Mouse (Mus musculus) CH12.LX (cell line): ENCODE results near the gene Txk. TPM values are rescaled to one million over a fixed set of nuclear protein-coding genes. Genes with fewer than 3 reads are reported as not detected.

Source experiments
- DNase-seq: peaks from one replicate; pipeline ENCODE4 v3.0.0-alpha.2; 2013; ENCODE audit errors: extremely low read depth
- H3K27ac ChIP-seq: 2 replicates; pipeline ENCODE4 v1.5.1; 2012; ENCODE audit warnings: low read depth, mild to moderate bottlenecking, control low read depth, moderate library complexity; ENCODE audit not compliant: insufficient read depth
- H3K27me3 ChIP-seq: replicated peaks from 2 replicates; pipeline ENCODE3; 2012; ENCODE audit warnings: inconsistent platforms
- H3K36me3 ChIP-seq, 2 experiments: replicated peaks in 1 of 2; 2 replicates each; pipeline versions ENCODE3 to v1.6.1; 2012; ENCODE audit warnings: inconsistent platforms in 1 of 2, low read length in 1 of 2, mild to moderate bottlenecking in 1 of 2, mixed read lengths in 1 of 2, moderate library complexity in 1 of 2; ENCODE audit not compliant: control insufficient read depth in 1 of 2, insufficient read depth in 1 of 2
- H3K4me1 ChIP-seq, 2 experiments: 2 replicates each; pipeline ENCODE4 v1.6.1; 2012; ENCODE audit warnings: inconsistent platforms in 1 of 2, moderate library complexity in 1 of 2; ENCODE audit not compliant: insufficient read depth in 2 of 2, control insufficient read depth in 1 of 2
- H3K4me2 ChIP-seq: 2 replicates; pipeline ENCODE4 v1.6.1; 2012; ENCODE audit warnings: low read depth, mild to moderate bottlenecking, control low read depth; ENCODE audit not compliant: poor library complexity, insufficient read depth, severe bottlenecking
- H3K4me3 ChIP-seq, 3 experiments: fragments of 150-350 bp in 1 of 3; sonication (generic) in 1 of 3; replicated peaks in 1 of 3; 2 replicates each; pipeline versions ENCODE3 to v1.5.1; 2011 to 2012; ENCODE audit warnings: low read depth in 2 of 3, low read length in 2 of 3, mild to moderate bottlenecking in 2 of 3, moderate library complexity in 2 of 3, control low read depth in 1 of 3, improper control_type of control experiment in 1 of 3, inconsistent platforms in 1 of 3, mixed read lengths in 1 of 3; ENCODE audit not compliant: poor library complexity in 1 of 3
- H3K79me2 ChIP-seq: replicated peaks from 2 replicates; pipeline ENCODE4 v1.6.1; 2012; ENCODE audit warnings: mild to moderate bottlenecking, moderate library complexity; ENCODE audit not compliant: control insufficient read depth, poor library complexity, insufficient read depth, severe bottlenecking; ENCODE audit errors: extremely low read depth
- H3K9ac ChIP-seq: 2 replicates; pipeline ENCODE4 v1.6.1; 2012; ENCODE audit warnings: low read depth, mild to moderate bottlenecking, control low read depth, moderate library complexity; ENCODE audit not compliant: insufficient read depth
- H3K9me3 ChIP-seq: replicated peaks from 2 replicates; pipeline ENCODE3; 2012; ENCODE audit warnings: low read length, inconsistent platforms, mixed read lengths
- BHLHE40 ChIP-seq: IDR thresholded peaks from 2 replicates; pipeline ENCODE4 v1.6.1; 2011; ENCODE audit warnings: mild to moderate bottlenecking, low read depth, low read length, improper control_type of control experiment
- CTCF ChIP-seq, 2 experiments: IDR thresholded peaks in 1 of 2; conservative IDR thresholded peaks in 1 of 2; 2 replicates each; pipeline ENCODE4 v1.5.1; 2011 to 2012; ENCODE audit warnings: low read depth in 2 of 2, low read length in 2 of 2, improper control_type of control experiment in 1 of 2, inconsistent platforms in 1 of 2, mild to moderate bottlenecking in 1 of 2, moderate library complexity in 1 of 2
- ELF1 ChIP-seq: IDR thresholded peaks from 2 replicates; pipeline ENCODE4 v1.6.1; 2014; ENCODE audit warnings: low read depth, mild to moderate bottlenecking, inconsistent platforms, low read length, improper control_type of control experiment
- EP300 ChIP-seq: IDR thresholded peaks from 2 replicates; pipeline ENCODE4 v1.6.1; 2011; ENCODE audit warnings: low read length, improper control_type of control experiment
- ETS1 ChIP-seq: conservative IDR thresholded peaks from 2 replicates; pipeline ENCODE4 v1.6.1; 2012; ENCODE audit warnings: low read depth, mild to moderate bottlenecking, inconsistent platforms, low read length, improper control_type of control experiment, moderate library complexity
- HCFC1 ChIP-seq: IDR thresholded peaks from 2 replicates; pipeline ENCODE4 v1.6.1; 2012; ENCODE audit warnings: low read depth, mild to moderate bottlenecking, inconsistent platforms, low read length, improper control_type of control experiment
- IRF4 ChIP-seq: IDR thresholded peaks from 2 replicates; pipeline ENCODE4 v1.6.1; 2014; ENCODE audit warnings: low read depth, mild to moderate bottlenecking, inconsistent platforms, low read length, improper control_type of control experiment
- JUN ChIP-seq: IDR thresholded peaks from 2 replicates; pipeline ENCODE4 v1.6.1; 2011; ENCODE audit warnings: low read depth, mild to moderate bottlenecking, low read length, improper control_type of control experiment, moderate library complexity; ENCODE audit not compliant: insufficient read depth
- JUND ChIP-seq: conservative IDR thresholded peaks from 2 replicates; pipeline ENCODE4 v1.6.1; 2011; ENCODE audit warnings: low read depth, low read length, improper control_type of control experiment
- MAFK ChIP-seq: IDR thresholded peaks from 2 replicates; pipeline ENCODE4 v1.6.1; 2011; ENCODE audit warnings: low read length, improper control_type of control experiment; ENCODE audit not compliant: insufficient replicate concordance
- MAX ChIP-seq: IDR thresholded peaks from 2 replicates; pipeline ENCODE4 v1.6.1; 2011; ENCODE audit warnings: low read length, improper control_type of control experiment
- MAZ ChIP-seq: IDR thresholded peaks from 2 replicates; pipeline ENCODE4 v1.6.1; 2012; ENCODE audit warnings: low read depth, mild to moderate bottlenecking, inconsistent platforms, low read length, improper control_type of control experiment, moderate library complexity
- MEF2A ChIP-seq: IDR thresholded peaks from 2 replicates; pipeline ENCODE4 v1.6.1; 2014; ENCODE audit warnings: low read depth, mild to moderate bottlenecking, inconsistent platforms, low read length, improper control_type of control experiment, borderline replicate concordance
- NELFE ChIP-seq: IDR thresholded peaks from 2 replicates; pipeline ENCODE4 v1.6.1; 2011; ENCODE audit warnings: low read depth, low read length, improper control_type of control experiment
- NRF1 ChIP-seq: IDR thresholded peaks from 2 replicates; pipeline ENCODE4 v1.6.1; 2014; ENCODE audit warnings: low read depth, mild to moderate bottlenecking, inconsistent platforms, low read length, improper control_type of control experiment, moderate library complexity
- PAX5 ChIP-seq: IDR thresholded peaks from 2 replicates; pipeline ENCODE4 v1.6.1; 2012; ENCODE audit warnings: low read length, inconsistent platforms, mixed read lengths
- POLR2A ChIP-seq: IDR thresholded peaks from 2 replicates; pipeline ENCODE4 v1.6.1; 2011; ENCODE audit warnings: low read depth, mild to moderate bottlenecking, improper control_type of control experiment, low read length
- POLR2AphosphoS2 ChIP-seq: IDR thresholded peaks from 2 replicates; pipeline ENCODE4 v1.6.1; 2011; ENCODE audit warnings: low read depth, low read length, improper control_type of control experiment
- RAD21 ChIP-seq: IDR thresholded peaks from 2 replicates; pipeline ENCODE4 v1.6.1; 2011; ENCODE audit warnings: low read depth, mild to moderate bottlenecking, low read length, improper control_type of control experiment, moderate library complexity
- SIN3A ChIP-seq: IDR thresholded peaks from 2 replicates; pipeline ENCODE4 v1.6.1; 2012; ENCODE audit warnings: low read length, improper control_type of control experiment, inconsistent platforms
- SMC3 ChIP-seq: IDR thresholded peaks from 2 replicates; pipeline ENCODE4 v1.6.1; 2011; ENCODE audit warnings: low read depth, low read length, improper control_type of control experiment
- TBP ChIP-seq: conservative IDR thresholded peaks from 2 replicates; pipeline ENCODE4 v1.6.1; 2011; ENCODE audit warnings: low read depth, low read length, improper control_type of control experiment
- TCF12 ChIP-seq: IDR thresholded peaks from 2 replicates; pipeline ENCODE4 v1.6.1; 2014; ENCODE audit warnings: low read depth, mild to moderate bottlenecking, inconsistent platforms, low read length, improper control_type of control experiment
- UBTF ChIP-seq: IDR thresholded peaks from 2 replicates; pipeline ENCODE4 v1.6.1; 2012; ENCODE audit warnings: low read depth, mild to moderate bottlenecking, inconsistent platforms, low read length, improper control_type of control experiment, moderate library complexity
- USF2 ChIP-seq: conservative IDR thresholded peaks from 2 replicates; pipeline ENCODE4 v1.6.1; 2011; ENCODE audit warnings: low read depth, low read length, improper control_type of control experiment
- ZC3H11A ChIP-seq: IDR thresholded peaks from 2 replicates; pipeline ENCODE4 v1.6.1; 2012; ENCODE audit warnings: low read depth, mild to moderate bottlenecking, inconsistent platforms, low read length, improper control_type of control experiment
- ZKSCAN1 ChIP-seq: IDR thresholded peaks from 2 replicates; pipeline ENCODE4 v1.6.1; 2012; ENCODE audit warnings: low read depth, inconsistent platforms, low read length, improper control_type of control experiment, borderline replicate concordance
- ZMIZ1 ChIP-seq: IDR thresholded peaks from 2 replicates; pipeline ENCODE4 v1.6.1; 2012; ENCODE audit warnings: low read depth, mild to moderate bottlenecking, inconsistent platforms, low read length, improper control_type of control experiment
- ZNF384 ChIP-seq: IDR thresholded peaks from 2 replicates; pipeline ENCODE4 v1.6.1; 2012; ENCODE audit warnings: low read depth, low read length, improper control_type of control experiment, inconsistent platforms
- dilution Hi-C: fragments of 300-500 bp; cut with MboI; formaldehyde crosslinking; loops from 2 replicates; pipeline ENCODE4 v1.14.3; 2020; ENCODE audit warnings: low sequenced_read_pairs; ENCODE audit not compliant: extremely low pct_unique_long_range_greater_than_20kb, extremely low pct_ligation_motif_present
- in situ Hi-C: fragments of 300-500 bp; cut with MboI; formaldehyde crosslinking; loops from 3 replicates; pipeline ENCODE4 v1.14.3; 2019; ENCODE audit warnings: low sequenced_read_pairs, low pct_ligation_motif_present, low pct_unique_long_range_greater_than_20kb, mixed read lengths
- polyA plus RNA-seq: library from polyadenylated mRNA; unstranded; fragments of >175 nt; gene quantifications from 2 replicates; pipeline ENCODE4 v1.2.1, GENCODE M21; 2012; ENCODE audit warnings: low read depth; ENCODE audit not compliant: insufficient read length
- total RNA-seq, 2 experiments: library from RNA; depleted of rRNA; stranded (reverse); fragments of 300-350 nt in 1 of 2; fragments of >200 nt in 1 of 2; gene quantifications; 2 replicates each; pipeline ENCODE4 v1.2.3; 2012 to 2014

Txk gene
- total and polyA plus RNA-seq, 3 experiments, result 0.08 to 0.11 TPM; not detected in 1

DNA sequence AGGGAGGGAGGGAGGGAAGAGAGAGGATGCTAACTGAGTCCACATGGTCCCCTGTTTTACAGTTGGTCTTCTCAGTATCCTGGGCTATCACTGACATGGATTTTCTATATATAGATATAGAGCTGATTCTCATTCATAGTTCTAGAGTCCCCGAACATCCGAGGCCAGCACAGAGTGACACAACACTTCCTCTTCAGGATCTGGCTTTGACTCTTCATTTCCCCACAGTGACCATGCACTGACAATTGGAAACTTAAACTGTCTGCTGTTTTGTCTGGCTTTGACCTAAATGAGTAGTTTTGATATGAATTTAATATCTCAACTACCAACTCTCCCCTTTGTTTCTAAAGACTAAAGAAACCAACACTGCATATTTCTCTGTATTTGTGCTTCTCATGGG, 29.1 kb downstream of the Txk start:
- dilution Hi-C loops (no loop called here), in situ Hi-C loops (loop anchor here (25.0 kb wide), 1 partner anchor 386 kb away; no protein-coding TSS in a partner anchor)
- Histone ChIP-seq H3K79me2 (no peaks in the 10 kb centered on the region), H3K27ac (no peak overlapping the region), H3K4me1 (peaks cover 10 to 26% of the 10 kb centered on the region in 2 experiments; a peak in 3 of 4 replicates), H3K36me3 (no peaks in the 10 kb centered on the region), H3K4me3 (no peak overlapping the region), H3K4me2 (peak overlapping the region; percentile 13; the same call in 1 of the 2 replicates), H3K9me3 (no peaks in the 10 kb centered on the region), H3K9ac (no peak overlapping the region), H3K27me3 (no peaks in the 10 kb centered on the region)
- DNase-seq, result peak; percentile 75
- peak; percentile 77 for TF ChIP-seq MEF2A
- no peak for TF ChIP-seq TCF12
- TF ChIP-seq JUND, result peak; percentile 53; the same call in 1 of the 2 replicates
- no peak for TF ChIP-seq POLR2AphosphoS2
- peak; percentile 90 for TF ChIP-seq IRF4
- peak; percentile 77; the same call in 1 of the 2 replicates for TF ChIP-seq JUN
- TF ChIP-seq EP300, result peak; percentile 82
- peak; percentile 44 for TF ChIP-seq ETS1

DNA sequence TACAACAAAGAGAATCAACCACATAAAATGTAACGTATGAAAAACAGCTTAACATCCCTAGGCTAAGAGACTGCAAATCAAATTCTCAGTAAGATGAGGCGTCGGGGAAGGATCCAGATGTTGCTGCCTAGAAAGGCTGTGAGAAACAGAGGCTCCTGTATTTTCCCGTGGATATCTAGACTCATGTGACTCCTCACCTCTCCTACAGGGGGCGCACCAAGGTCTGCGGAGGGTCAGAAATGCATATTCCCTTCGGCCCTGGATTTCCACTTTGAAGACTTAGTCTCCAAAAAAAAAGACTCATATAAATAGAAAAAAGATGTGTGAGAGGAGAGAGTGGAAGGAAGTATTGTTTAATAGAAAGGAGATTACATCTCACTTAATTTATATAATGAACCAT, 32.0 kb downstream of the Txk start:
- Histone ChIP-seq H3K4me1 (peaks cover 6 to 26% of the 10 kb centered on the region in 2 experiments; a peak in 2 of 4 replicates), H3K9ac (no peak overlapping the region), H3K27ac (no peak overlapping the region), H3K4me3 (no peak overlapping the region), H3K4me2 (no peak overlapping the region), H3K79me2 (no peaks in the 10 kb centered on the region), H3K27me3 (no peaks in the 10 kb centered on the region), H3K9me3 (no peaks in the 10 kb centered on the region), H3K36me3 (no peaks in the 10 kb centered on the region)
- DNase-seq, result no peak
- TF ChIP-seq BHLHE40 (no peak), ELF1 (no peak), UBTF (no peak), CTCF (conservative IDR thresholded peaks at IDR 0.05 in 1 of 2, IDR thresholded peaks at IDR 0.05 in 1 of 2; ENCODE audit: low read depth in 2 of 2, low read length in 2 of 2) (peak in 1 of 2 experiments; percentile 61; a peak in 3 of 4 replicates), SMC3 (peak; percentile 44; the same call in 1 of the 2 replicates), POLR2A (no peak), USF2 (no peak), NELFE (no peak), ZNF384 (no peak), NRF1 (no peak), TBP (no peak), ZKSCAN1 (no peak), ETS1 (no peak), HCFC1 (no peak), MAFK (no peak), TCF12 (no peak), PAX5 (no peak), RAD21 (peak; percentile 35), IRF4 (no peak), MAZ (no peak), ZC3H11A (no peak), SIN3A (no peak), ZMIZ1 (no peak), JUN (no peak), MAX (no peak)
- in situ Hi-C loops (loop anchor here (25.0 kb wide), 1 partner anchor 383 kb away; no protein-coding TSS in a partner anchor), dilution Hi-C loops (no loop called here)
